Mouse (Mus musculus) embryonic fibroblast, embryonic 13.5 days (primary cell): ENCODE data around the gene Car15.

ENCODE experiments used
- CTCF ChIP-seq: IDR thresholded peaks from 2 replicates; pipeline ENCODE4 v1.5.1; 2011; ENCODE audit warnings: mild to moderate bottlenecking, control low read depth, low read length, moderate library complexity, borderline replicate concordance; ENCODE audit not compliant: insufficient read depth
- POLR2A ChIP-seq: IDR thresholded peaks from 2 replicates; pipeline ENCODE4 v1.6.1; 2011; ENCODE audit warnings: low read depth, mild to moderate bottlenecking, control low read depth, low read length, moderate library complexity

DNA sequence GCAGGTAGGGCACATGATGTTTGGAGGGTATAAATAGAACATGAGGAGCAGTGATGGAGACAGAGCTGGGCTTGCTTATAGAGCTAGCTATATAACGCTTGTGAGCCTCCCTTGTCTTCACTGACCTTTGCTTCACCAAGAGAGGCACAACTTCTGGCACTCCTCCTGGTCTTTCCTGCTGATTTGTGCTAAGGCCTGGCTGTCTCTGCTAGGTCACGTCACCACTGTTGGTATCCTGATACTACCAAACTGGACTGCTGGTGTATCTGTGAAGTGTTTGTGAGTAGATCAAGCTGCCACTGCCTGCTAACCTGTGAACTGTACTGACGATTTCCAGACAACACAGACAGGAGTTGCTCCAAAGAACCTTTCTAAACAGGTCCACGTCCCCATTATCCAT lies 37.0 kb upstream of the Car15 start:
- no peak for TF ChIP-seq POLR2A
- TF ChIP-seq CTCF: no peak
